ENCODE assay signal across 8 mouse cellular contexts in genomic region chr7:139266886-139267870, GRCm38 (mm10). TPM values are rescaled to one million over a fixed set of nuclear protein-coding genes. Genes with fewer than 3 reads are reported as not detected.
DNase-seq lines count a peak whose midpoint lies in the region; ATAC-seq lines count a peak whose summit lies in the region.
"Had no signal": no experiment of that assay in that cellular context is flagged by ENCODE, and none has a peak within 500 bp of the region (broad histone marks: within the 10 kb centered on the region; RNA-seq: fewer than 3 reads in every experiment).

No protein-coding gene starts in this region.

- H3K27me3 ChIP-seq in kidney, embryonic 16.5 days (ENCODE audit: insufficient read depth, low read length): no peaks in the 10 kb centered on the region
- no peaks in the 10 kb centered on the region for H3K27me3 ChIP-seq in kidney, embryonic 14.5 days (ENCODE audit: control insufficient read depth, insufficient read depth, low read length)
- no peaks in the 10 kb centered on the region for H3K27me3 ChIP-seq in heart, embryonic 15.5 days

- H3K4me3 ChIP-seq in kidney, embryonic 16.5 days (ENCODE audit: low read length): no peak overlapping the region
- no peak overlapping the region for H3K4me3 ChIP-seq in kidney, embryonic 14.5 days (ENCODE audit: low read length)
- no peak overlapping the region for H3K4me3 ChIP-seq in heart, embryonic 15.5 days

- H3K27ac ChIP-seq in kidney, embryonic 16.5 days (ENCODE audit: low read length): no peak overlapping the region
- H3K27ac ChIP-seq in kidney, embryonic 14.5 days (ENCODE audit: low read depth, low read length): no peak overlapping the region; the same call in 1 of the 2 replicates
- peak overlapping the region; percentile 66 for H3K27ac ChIP-seq in heart, embryonic 15.5 days

- peaks cover 17% of the 10 kb centered on the region for H3K4me1 ChIP-seq in kidney, embryonic 16.5 days (ENCODE audit: insufficient read depth, low read length)
- peaks cover 9% of the 10 kb centered on the region; the same call in 1 of the 2 replicates for H3K4me1 ChIP-seq in kidney, embryonic 14.5 days (ENCODE audit: control insufficient read depth, insufficient read depth, low read length)
- peaks cover 50% of the 10 kb centered on the region for H3K4me1 ChIP-seq in heart, embryonic 15.5 days (replicated peaks)

- no peaks in the 10 kb centered on the region for H3K36me3 ChIP-seq in kidney, embryonic 16.5 days (ENCODE audit: insufficient read depth, low read length)
- H3K36me3 ChIP-seq in kidney, embryonic 14.5 days (ENCODE audit: control insufficient read depth, insufficient read depth, low read length): no peaks in the 10 kb centered on the region
- H3K36me3 ChIP-seq in heart, embryonic 15.5 days: no peaks in the 10 kb centered on the region

- WGBS in kidney, embryonic 16.5 days: 53% methylated on average over 8 of the region's 8 CpGs
- 53% methylated on average over 8 of the region's 8 CpGs for WGBS in kidney, embryonic 14.5 days
- WGBS in heart, embryonic 15.5 days: 51% methylated on average over 8 of the region's 8 CpGs

- peak; percentile 83 for DNase-seq in adrenal gland, postnatal 14 days
- DNase-seq in retina, postnatal 1 day: no peak
- DNase-seq in gastrocnemius, adult 18-20 months (ENCODE audit: low spot score): no peak
- DNase-seq: layer of hippocampus, adult 9-11 months had no signal

- H3K4me2 ChIP-seq in kidney, embryonic 16.5 days (replicated peaks; ENCODE audit: low read depth, low read length): no peak overlapping the region
- H3K4me2 ChIP-seq in kidney, embryonic 14.5 days (replicated peaks; ENCODE audit: low read depth, low read length): no peak overlapping the region
- H3K4me2 ChIP-seq in heart, embryonic 15.5 days: no peak overlapping the region

- no peak overlapping the region for H3K9ac ChIP-seq in kidney, embryonic 16.5 days (replicated peaks; ENCODE audit: low read length)
- H3K9ac ChIP-seq in kidney, embryonic 14.5 days (ENCODE audit: low read depth, low read length): no peak overlapping the region
- peak overlapping the region; percentile 23; the same call in 1 of the 2 replicates for H3K9ac ChIP-seq in heart, embryonic 15.5 days

- ATAC-seq in kidney, embryonic 16.5 days (ENCODE audit: low FRiP score, low TSS enrichment): peak; percentile 13; the same call in 1 of the 2 replicates
- no peak for ATAC-seq in kidney, embryonic 14.5 days (ENCODE audit: low FRiP score, low TSS enrichment)
- ATAC-seq in heart, embryonic 15.5 days (replicated peaks; ENCODE audit: insufficient number of reproducible peaks, insufficient read depth, low FRiP score, low read depth): no peak
- peak; percentile 60 for ATAC-seq in megakaryocyte progenitor cell, adult 5-6 weeks (replicated peaks; ENCODE audit: poor library complexity)

- H3K9me3 ChIP-seq in kidney, embryonic 16.5 days (ENCODE audit: low read length): no peaks in the 10 kb centered on the region
- H3K9me3 ChIP-seq in kidney, embryonic 14.5 days (ENCODE audit: control insufficient read depth, low read length): no peaks in the 10 kb centered on the region
- H3K9me3 ChIP-seq in heart, embryonic 15.5 days (replicated peaks): no peaks in the 10 kb centered on the region

RNA-seq across cellular contexts. Expression of gene Pwwp2b, which starts 18.9 kb away (rescaled TPM):
- 9.1 and 10.6 TPM in 2 replicates for polyA plus RNA-seq in kidney, embryonic 16.5 days (2015; fragmentation: Nextera tagmentation; extraction: Ambion mirVana)
- polyA plus RNA-seq in kidney, embryonic 14.5 days (2014; fragmentation: Nextera tagmentation; extraction: Ambion mirVana): 5.3 and 7.3 TPM in 2 replicates
- 10.9 and 11.2 TPM in 2 replicates for total RNA-seq in adrenal gland, postnatal 14 days (2021)
- 7.0 and 8.5 TPM in 2 replicates for polyA plus RNA-seq in heart, embryonic 15.5 days (2015; fragmentation: Nextera tagmentation; extraction: Ambion mirVana)
- 3.7 and 4.6 TPM in 2 replicates for total RNA-seq in megakaryocyte progenitor cell, adult 5-6 weeks (2015)
- total RNA-seq in megakaryocyte progenitor cell, adult 5-6 weeks (2017): 2.5 and 4.7 TPM in 2 replicates
- 1 to 10 TPM; 4.9 to 6.7 TPM for total RNA-seq in gastrocnemius, adult 18-20 months (2021)

RNA-seq across cellular contexts. Expression of gene Stk32c, which starts 54.1 kb away (rescaled TPM):
- polyA plus RNA-seq in kidney, embryonic 16.5 days (2015; fragmentation: Nextera tagmentation; extraction: Ambion mirVana): 0.26 and 0.39 TPM in 2 replicates
- 0.29 TPM in 1 of 2 replicates, not detected in the other for polyA plus RNA-seq in kidney, embryonic 14.5 days (2014; fragmentation: Nextera tagmentation; extraction: Ambion mirVana)
- 2.7 and 3.9 TPM in 2 replicates for total RNA-seq in adrenal gland, postnatal 14 days (2021)
- polyA plus RNA-seq in heart, embryonic 15.5 days (2015; fragmentation: Nextera tagmentation; extraction: Ambion mirVana): 0.08 and 0.10 TPM in 2 replicates
- not detected in 2 replicates for total RNA-seq in megakaryocyte progenitor cell, adult 5-6 weeks (2015)
- not detected in 2 replicates for total RNA-seq in megakaryocyte progenitor cell, adult 5-6 weeks (2017)
- total RNA-seq in gastrocnemius, adult 18-20 months (2021): under 1 TPM; 0.27 to 0.31 TPM

RNA-seq across cellular contexts. Expression of gene Lrrc27, which starts 54.4 kb away (rescaled TPM):
- 2.8 and 3.3 TPM in 2 replicates for polyA plus RNA-seq in kidney, embryonic 16.5 days (2015; fragmentation: Nextera tagmentation; extraction: Ambion mirVana)
- 5.7 and 6.6 TPM in 2 replicates for polyA plus RNA-seq in kidney, embryonic 14.5 days (2014; fragmentation: Nextera tagmentation; extraction: Ambion mirVana)
- total RNA-seq in adrenal gland, postnatal 14 days (2021): 3.8 and 3.9 TPM in 2 replicates
- 3.0 and 3.5 TPM in 2 replicates for polyA plus RNA-seq in heart, embryonic 15.5 days (2015; fragmentation: Nextera tagmentation; extraction: Ambion mirVana)
- 1.2 and 2.0 TPM in 2 replicates for total RNA-seq in megakaryocyte progenitor cell, adult 5-6 weeks (2015)
- 1.4 and 2.1 TPM in 2 replicates for total RNA-seq in megakaryocyte progenitor cell, adult 5-6 weeks (2017)
- 1 to 10 TPM; 1.9 to 3.0 TPM for total RNA-seq in gastrocnemius, adult 18-20 months (2021)

Comparison
In these comparisons a context has a peak if more than half of its experiments do, and no peak if none do; other contexts are left out.
1. ATAC-seq: peak in kidney, embryonic 16.5 days (single experiment) and megakaryocyte progenitor cell, adult 5-6 weeks (single experiment); none in kidney, embryonic 14.5 days (single experiment) and heart, embryonic 15.5 days (single experiment).